Mouse (Mus musculus) kidney, postnatal 0 days (tissue): ENCODE data around the gene Ddx46. TPM values are rescaled to one million over a fixed set of nuclear protein-coding genes. Genes with fewer than 3 reads are reported as not detected.

Experiments used
- ATAC-seq: fragments of 200-750 bp; cut with Nextera tagmentation; replicated peaks from 2 replicates; pipeline ENCODE4 v1.8.0; 2017; ENCODE audit warnings: low read depth, moderate number of reproducible peaks, moderate TSS enrichment, moderate library complexity; ENCODE audit not compliant: low FRiP score
- DNase-seq: peaks from one replicate; pipeline ENCODE4 v3.0.0-alpha.2; 2016; ENCODE audit warnings: low spot score
- H3K27ac ChIP-seq: fragments of 300-500 bp; sonication (generic); 2 replicates; pipeline ENCODE4 v1.5.1; 2014; ENCODE audit warnings: mild to moderate bottlenecking
- H3K27me3 ChIP-seq: fragments of 300-500 bp; sonication (generic); 2 replicates; pipeline ENCODE4 v1.6.1; 2014; ENCODE audit warnings: low read length, mixed read lengths; ENCODE audit not compliant: insufficient read depth
- H3K36me3 ChIP-seq: fragments of 300-500 bp; sonication (generic); 2 replicates; pipeline ENCODE4 v1.6.1; 2014; ENCODE audit warnings: low read length, mixed read lengths; ENCODE audit not compliant: insufficient read depth
- H3K4me1 ChIP-seq: fragments of 300-500 bp; sonication (generic); replicated peaks from 2 replicates; pipeline ENCODE4 v1.6.1; 2014; ENCODE audit warnings: antibody characterized with exemption, low read length, mixed read lengths; ENCODE audit not compliant: insufficient read depth
- H3K4me2 ChIP-seq: fragments of 300-500 bp; sonication (generic); 2 replicates; pipeline ENCODE4 v1.6.1; 2014; ENCODE audit warnings: mild to moderate bottlenecking, low read length, moderate library complexity, mixed read lengths
- H3K4me3 ChIP-seq: fragments of 300-500 bp; sonication (generic); replicated peaks from 2 replicates; pipeline ENCODE4 v1.5.1; 2014; ENCODE audit warnings: low read depth, low read length
- H3K9ac ChIP-seq: fragments of 300-500 bp; sonication (generic); 2 replicates; pipeline ENCODE4 v1.6.1; 2014; ENCODE audit warnings: low read depth, low read length
- H3K9me3 ChIP-seq: fragments of 300-500 bp; sonication (generic); replicated peaks from 2 replicates; pipeline ENCODE4 v1.6.1; 2016; ENCODE audit warnings: low read length, inconsistent platforms, mixed read lengths
- CTCF ChIP-seq: IDR thresholded peaks from 2 replicates; pipeline ENCODE4 v1.5.1; 2016; ENCODE audit warnings: antibody characterized with exemption, low read depth, mild to moderate bottlenecking, moderate library complexity
- WGBS: fragments of 180-500 bp; shearing (Covaris S2); extraction: QIAGEN DNeasy Blood & Tissue Kit; methylation state at CpG from one replicate; pipeline ENCODE4 v1.1.7; 2014; 5-methylcytosine and 5-hydroxymethylcytosine counted together
- polyA plus RNA-seq: library from polyadenylated mRNA; unstranded; fragments of >200 nt; fragmentation: Nextera tagmentation; extraction: Ambion mirVana; gene quantifications from 2 replicates; pipeline ENCODE4 v1.2.1, GENCODE M21; 2015

Gene Ddx46
- polyA plus RNA-seq, 1 experiment from 2014 or later, result 28.3 TPM

- ATAC-seq (peak; percentile 88), DNase-seq (peak; percentile 82)
- Histone ChIP-seq H3K27me3 (no peaks in the 10 kb centered on the region), H3K36me3 (peaks cover 30% of the 10 kb centered on the region), H3K9ac (peak within 1 kb of the TSS; percentile 81), H3K4me1 (no peaks in the 10 kb centered on the region; the same call in 1 of the 2 replicates), H3K27ac (peak within 1 kb of the TSS; percentile 36; the same call in 1 of the 2 replicates), H3K4me3 (peak within 1 kb of the TSS; percentile 93), H3K4me2 (peak within 1 kb of the TSS; percentile 84), H3K9me3 (no peaks in the 10 kb centered on the region)
- no peak for TF ChIP-seq CTCF
- WGBS, result 8% methylated on average over 47 of the region's 51 CpGs
Observed at GRCm38 (mm10) chr13:55599566-55600540, 35.0 kb upstream of the Ddx46 start, which contains the start of gene B4galt7. Gene B4galt7 (plus strand): TSS chr13:55599896.

DNA sequence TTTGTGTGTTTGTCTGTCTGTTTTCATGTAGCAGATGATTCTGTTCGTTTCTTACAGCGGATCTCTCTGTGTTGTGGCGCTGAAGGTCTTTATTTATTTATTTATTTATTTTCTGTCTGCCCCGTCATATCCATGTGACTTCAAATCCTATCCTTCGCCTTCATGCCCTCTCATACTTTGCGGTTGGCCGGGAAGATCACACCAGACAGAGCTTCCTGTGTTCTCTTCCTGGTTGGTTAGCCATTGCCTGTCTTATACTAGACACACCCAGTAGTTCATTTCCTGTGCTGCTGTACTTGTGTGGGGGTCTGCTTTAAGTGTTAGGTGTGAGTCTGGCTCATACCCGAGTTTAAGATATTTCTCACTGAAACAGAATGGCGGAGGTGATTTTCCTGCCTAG is 34.2 kb upstream of the Ddx46 start:
- ATAC-seq, result 0 out of 2 replicates have a peak, but pooled peaks have one; percentile 49
- H3K27me3 ChIP-seq, result no peaks in the 10 kb centered on the region
- 14% methylated on average over 9 of the region's 9 CpGs for WGBS

GRCm38 (mm10) chr13:55601611-55602010 is 33.2 kb upstream of the Ddx46 start:
- H3K27ac ChIP-seq, result no peak overlapping the region
- no peaks in the 10 kb centered on the region; the same call in 1 of the 2 replicates for H3K4me1 ChIP-seq
- H3K4me2 ChIP-seq, result no peak overlapping the region
- peak; percentile 94 for TF ChIP-seq CTCF
- H3K4me3 ChIP-seq, result no peak overlapping the region
- no peak for ATAC-seq
- peaks cover 17% of the 10 kb centered on the region for H3K36me3 ChIP-seq
- peak; percentile 86 for DNase-seq
- 9% methylated on average over 3 of the region's 3 CpGs for WGBS
- H3K9ac ChIP-seq, result no peak overlapping the region
- H3K27me3 ChIP-seq, result no peaks in the 10 kb centered on the region
- no peaks in the 10 kb centered on the region for H3K9me3 ChIP-seq

More for the DNA sequence above, 34.2 kb upstream of the Ddx46 start:
- DNase-seq, result peak; percentile 28
- no peak for TF ChIP-seq CTCF
- Histone ChIP-seq H3K9ac (peak overlapping the region; percentile 81), H3K9me3 (no peaks in the 10 kb centered on the region), H3K27ac (no peak overlapping the region), H3K36me3 (peaks cover 23% of the 10 kb centered on the region), H3K4me1 (no peaks in the 10 kb centered on the region; the same call in 1 of the 2 replicates), H3K4me3 (peak overlapping the region; percentile 93), H3K4me2 (peak overlapping the region; percentile 84)

DNA sequence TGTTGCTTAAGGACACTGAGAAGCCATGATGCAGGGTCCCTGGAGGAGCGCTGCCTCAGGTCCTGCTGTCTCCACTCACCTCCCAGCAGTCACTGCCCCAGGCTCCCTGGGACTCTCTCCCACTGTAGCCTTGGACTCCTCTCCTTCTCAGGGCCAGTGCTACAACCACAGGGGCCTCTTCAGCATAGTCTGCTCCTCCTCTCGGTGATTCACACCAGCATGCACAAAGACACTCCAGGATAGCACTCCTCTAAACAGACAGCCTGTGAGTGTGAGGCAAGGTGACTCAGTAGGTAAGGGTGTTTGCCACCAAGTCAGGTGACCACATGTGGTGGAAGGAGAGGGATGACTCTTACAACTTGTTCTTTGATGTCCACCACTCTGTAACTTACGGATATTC is 30.2 kb upstream of the Ddx46 start:
- Histone ChIP-seq H3K4me3 (no peak overlapping the region), H3K4me2 (no peak overlapping the region), H3K27me3 (no peaks in the 10 kb centered on the region), H3K27ac (no peak overlapping the region), H3K9me3 (no peaks in the 10 kb centered on the region), H3K36me3 (peaks cover 26% of the 10 kb centered on the region), H3K9ac (no peak overlapping the region), H3K4me1 (no peaks in the 10 kb centered on the region)
- WGBS, result 92% methylated on average over 3 of the region's 3 CpGs
- no peak for TF ChIP-seq CTCF
- no peak for DNase-seq
- no peak for ATAC-seq

- no peak for TF ChIP-seq CTCF
- Histone ChIP-seq H3K4me1 (no peaks in the 10 kb centered on the region), H3K9ac (no peak overlapping the region), H3K9me3 (no peaks in the 10 kb centered on the region), H3K27me3 (no peaks in the 10 kb centered on the region), H3K36me3 (peaks cover 30% of the 10 kb centered on the region), H3K4me2 (no peak overlapping the region), H3K4me3 (no peak overlapping the region), H3K27ac (no peak overlapping the region)
- DNase-seq (no peak), ATAC-seq (no peak)
- 79% methylated on average over 10 of the region's 10 CpGs for WGBS
Observed at GRCm38 (mm10) chr13:55606899-55607623, 27.8 kb upstream of the Ddx46 start.

- Histone ChIP-seq H3K36me3 (peaks cover 30% of the 10 kb centered on the region), H3K9me3 (no peaks in the 10 kb centered on the region), H3K9ac (no peak overlapping the region), H3K4me3 (no peak overlapping the region), H3K27me3 (no peaks in the 10 kb centered on the region), H3K4me1 (no peaks in the 10 kb centered on the region), H3K27ac (no peak overlapping the region), H3K4me2 (no peak overlapping the region)
- ATAC-seq (no peak), DNase-seq (no peak)
- WGBS, result 86% methylated on average over 2 of the region's 2 CpGs
- TF ChIP-seq CTCF, result no peak
Observed at GRCm38 (mm10) chr13:55607624-55608006, 27.2 kb upstream of the Ddx46 start.
